Mouse (Mus musculus) left cerebral cortex, postnatal 10 days (tissue): ENCODE results near the gene Parp16. TPM values are rescaled to one million over a fixed set of nuclear protein-coding genes. Genes with fewer than 3 reads are reported as not detected.

Experiments
- DNase-seq, 2 experiments: peaks; one replicate each; pipeline ENCODE4 v3.0.0; 2021 to 2022; ENCODE audit warnings: low spot score in 2 of 2, mixed read lengths in 1 of 2; ENCODE audit errors: extremely low spot score in 1 of 2
- intact Hi-C: fragments of 180-260 bp; cut with DNase I; formaldehyde crosslinking; loops from one replicate; pipeline ENCODE4 v1.15.1; 2025
- total RNA-seq, 2 experiments: library from RNA; stranded (reverse); gene quantifications; 2 replicates each; pipeline ENCODE4 v1.2.3; 2021

The Parp16 gene
- 1 to 10 TPM; 4.1 to 4.6 TPM for total RNA-seq

- intact Hi-C loops, result no loop called here
- DNase-seq, result no peak
Measured at GRCm38 (mm10) chr9:65195053-65195452, at the start of gene Parp16. Parp16 (plus strand) TSS chr9:65195353.

GRCm38 (mm10) chr9:65146001-65146400 lies 49.2 kb upstream of the Parp16 start:
- DNase-seq, result no peak
- intact Hi-C loops, result no loop called here

GRCm38 (mm10) chr9:65148507-65148906 lies 46.6 kb upstream of the Parp16 start:
- intact Hi-C loops, result no loop called here

GRCm38 (mm10) chr9:65152711-65153330 lies 42.3 kb upstream of the Parp16 start:
- no peak for DNase-seq
- intact Hi-C loops, result no loop called here

More at GRCm38 (mm10) chr9:65148507-65148906, 46.6 kb upstream of the Parp16 start:
- DNase-seq, result no peak

GRCm38 (mm10) chr9:65153331-65153711 lies 41.8 kb upstream of the Parp16 start:
- DNase-seq, result no peak
- intact Hi-C loops, result no loop called here

- intact Hi-C loops, result no loop called here
- DNase-seq, result no peak
Measured at GRCm38 (mm10) chr9:65154692-65155455, 40.3 kb upstream of the Parp16 start.

- intact Hi-C loops, result no loop called here
- peak in 1 of 2 experiments; percentile 44 for DNase-seq
Measured at GRCm38 (mm10) chr9:65156604-65157003, 38.5 kb upstream of the Parp16 start.

- intact Hi-C loops, result no loop called here
- no peak for DNase-seq
Measured at GRCm38 (mm10) chr9:65157631-65158030, 37.5 kb upstream of the Parp16 start.

- intact Hi-C loops, result no loop called here
- no peak for DNase-seq
Measured at GRCm38 (mm10) chr9:65161188-65161587, 34.0 kb upstream of the Parp16 start.

GRCm38 (mm10) chr9:65161881-65162280 lies 33.3 kb upstream of the Parp16 start:
- no peak for DNase-seq
- intact Hi-C loops, result no loop called here

GRCm38 (mm10) chr9:65162711-65163639 lies 32.2 kb upstream of the Parp16 start:
- intact Hi-C loops, result no loop called here
- peak in 1 of 2 experiments; percentile 79 for DNase-seq

GRCm38 (mm10) chr9:65164870-65165269 lies 30.3 kb upstream of the Parp16 start:
- intact Hi-C loops, result no loop called here
- no peak for DNase-seq

GRCm38 (mm10) chr9:65166386-65166785 lies 28.8 kb upstream of the Parp16 start:
- intact Hi-C loops, result no loop called here
- no peak for DNase-seq

- intact Hi-C loops, result no loop called here
- DNase-seq, result no peak
Measured at GRCm38 (mm10) chr9:65168534-65168933, 26.6 kb upstream of the Parp16 start.

GRCm38 (mm10) chr9:65168952-65169351 lies 26.2 kb upstream of the Parp16 start:
- no peak for DNase-seq
- intact Hi-C loops, result no loop called here

- no peak for DNase-seq
- intact Hi-C loops, result no loop called here
Measured at GRCm38 (mm10) chr9:65172654-65173053, 22.5 kb upstream of the Parp16 start.

GRCm38 (mm10) chr9:65175234-65175938 lies 19.8 kb upstream of the Parp16 start:
- no peak for DNase-seq
- intact Hi-C loops, result no loop called here

- DNase-seq, result peak in 1 of 2 experiments; percentile 57
- intact Hi-C loops, result no loop called here
Measured at GRCm38 (mm10) chr9:65175939-65176871, 18.9 kb upstream of the Parp16 start.
